ENCODE assay signal across 29 mouse cellular contexts in genomic region chr19:60397666-60398065, GRCm38 (mm10).
DNase-seq lines count a peak whose midpoint lies in the region; ATAC-seq and TF ChIP-seq lines count a peak whose summit lies in the region.
"Had no signal": no experiment of that assay in that cellular context is flagged by ENCODE, and none has a peak within 500 bp of the region (broad histone marks: within the 10 kb centered on the region; RNA-seq: fewer than 3 reads in every experiment).

No protein-coding gene starts in this region.

- no peak for TF ChIP-seq CTCF in kidney, adult 2 months (conservative IDR thresholded peaks at IDR 0.05; ENCODE audit: insufficient read depth, insufficient read length, low read depth, low read length)
- no peak for TF ChIP-seq CTCF in brain, embryonic 14.5 days (IDR thresholded peaks at IDR 0.05; ENCODE audit: borderline replicate concordance, extremely low read depth, insufficient read depth, insufficient read length)

- no peak overlapping the region for H3K4me2 ChIP-seq in kidney, embryonic 16.5 days (replicated peaks; ENCODE audit: low read depth, low read length)
- H3K4me2 ChIP-seq: liver, embryonic 15.5 days; lung, embryonic 15.5 days; midbrain, embryonic 12.5 days had no signal

- no peaks in the 10 kb centered on the region for H3K27me3 ChIP-seq in kidney, adult 2 months (replicated peaks; ENCODE audit: control insufficient read depth, insufficient read depth, low read length)
- H3K27me3 ChIP-seq in kidney, embryonic 16.5 days (ENCODE audit: insufficient read depth, low read length) = no peaks in the 10 kb centered on the region
- H3K27me3 ChIP-seq: liver, embryonic 15.5 days; lung, embryonic 15.5 days; megakaryocyte, embryonic 14.5 days; midbrain, embryonic 12.5 days had no signal

- no peaks in the 10 kb centered on the region for H3K4me1 ChIP-seq in kidney, adult 2 months (ENCODE audit: control insufficient read depth, insufficient read depth, low read length)
- no peaks in the 10 kb centered on the region for H3K4me1 ChIP-seq in kidney, embryonic 16.5 days (ENCODE audit: insufficient read depth, low read length)
- H3K4me1 ChIP-seq: lung, embryonic 15.5 days; megakaryocyte, embryonic 14.5 days had no signal

- peak; percentile 9 to 22 for DNase-seq in cerebellum, postnatal 14 days
- no peak for DNase-seq in cerebellum, postnatal 4 days (ENCODE audit: low spot score in 2 of 2)
- DNase-seq in kidney, adult 2 months = peak; percentile 79
- DNase-seq in brain, embryonic 14.5 days (ENCODE audit: low read depth) = peak; percentile 68
- DNase-seq in kidney, postnatal 10 days = peak; percentile 77
- DNase-seq in thymus, postnatal 25 days = no peak
- DNase-seq in retina, embryonic 14.5 days (ENCODE audit: low spot score) = no peak
- DNase-seq: adrenal gland, adult 8-10 months; cerebellum, adult 11-12 months; cerebellum, adult 9-11 months; forebrain, postnatal 0 days; gastrocnemius, postnatal 10 days; heart, postnatal 14 days; layer of hippocampus, postnatal 36 days; left cerebral cortex, postnatal 4 days; lung, postnatal 4 days; retina, postnatal 1 day; right cerebral cortex, postnatal 14 days; spleen, adult 18-20 months; thymus, adult 18-20 months; thymus, postnatal 36 days had no signal

- no peak overlapping the region for H3K4me3 ChIP-seq in kidney, adult 2 months (ENCODE audit: insufficient read depth, low read depth, low read length)
- no peak overlapping the region for H3K4me3 ChIP-seq in kidney, embryonic 16.5 days (ENCODE audit: low read length)
- H3K4me3 ChIP-seq: forebrain, embryonic 10.5 days; liver, embryonic 15.5 days; lung, embryonic 15.5 days; megakaryocyte, embryonic 14.5 days; midbrain, embryonic 12.5 days had no signal

- no peaks in the 10 kb centered on the region for H3K9me3 ChIP-seq in kidney, embryonic 16.5 days (ENCODE audit: low read length)
- H3K9me3 ChIP-seq: forebrain, embryonic 10.5 days; G1E; liver, embryonic 15.5 days; lung, embryonic 15.5 days; megakaryocyte, embryonic 14.5 days; midbrain, embryonic 12.5 days had no signal

- ATAC-seq in kidney, embryonic 16.5 days (ENCODE audit: low FRiP score, low TSS enrichment) = no peak
- ATAC-seq: forebrain, postnatal 0 days; hindbrain, embryonic 16.5 days had no signal

- no peak for TF ChIP-seq POLR2A in kidney, adult 2 months (IDR thresholded peaks at IDR 0.05; ENCODE audit: low read depth, low read length)
- no peak for TF ChIP-seq POLR2A in brain, embryonic 14.5 days (IDR thresholded peaks at IDR 0.05; ENCODE audit: borderline replicate concordance, extremely low read depth, insufficient read depth, insufficient read length, poor library complexity, severe bottlenecking)

- H3K9ac ChIP-seq in kidney, embryonic 16.5 days (replicated peaks; ENCODE audit: low read length) = no peak overlapping the region
- H3K9ac ChIP-seq: forebrain, postnatal 0 days; liver, embryonic 15.5 days; lung, embryonic 15.5 days; midbrain, embryonic 12.5 days had no signal

- 61% methylated on average over 1 of the region's 1 CpGs for WGBS in kidney, adult 2 months
- WGBS in kidney, embryonic 16.5 days = 67% methylated on average over 1 of the region's 1 CpGs

- no peak overlapping the region for H3K27ac ChIP-seq in kidney, adult 2 months (ENCODE audit: insufficient read depth, low read depth, low read length)
- H3K27ac ChIP-seq in kidney, embryonic 16.5 days (ENCODE audit: low read length) = no peak overlapping the region
- H3K27ac ChIP-seq: forebrain, embryonic 10.5 days; liver, embryonic 15.5 days; lung, embryonic 15.5 days; midbrain, embryonic 12.5 days had no signal

- H3K36me3 ChIP-seq in kidney, adult 2 months (ENCODE audit: control insufficient read depth, insufficient read depth, low read length) = no peaks in the 10 kb centered on the region
- no peaks in the 10 kb centered on the region for H3K36me3 ChIP-seq in kidney, embryonic 16.5 days (ENCODE audit: insufficient read depth, low read length)
- H3K36me3 ChIP-seq: forebrain, embryonic 10.5 days; G1E; liver, embryonic 15.5 days; lung, embryonic 15.5 days; midbrain, embryonic 12.5 days had no signal

Comparison
In these comparisons a context has a peak if more than half of its experiments do, and no peak if none do; other contexts are left out.
1. DNase-seq: peak in cerebellum, postnatal 14 days (2 of 2), kidney, adult 2 months (single experiment), brain, embryonic 14.5 days (single experiment) and kidney, postnatal 10 days (single experiment); none in cerebellum, postnatal 4 days (0 of 2), thymus, postnatal 25 days (single experiment) and retina, embryonic 14.5 days (single experiment).